Mouse (Mus musculus) intestine, postnatal 0 days (tissue): Measurements from ENCODE around the gene Fto. TPM values are rescaled to one million over a fixed set of nuclear protein-coding genes. Genes with fewer than 3 reads are reported as not detected.

Source experiments
- ATAC-seq: fragments of 200-750 bp; cut with Nextera tagmentation; 2 replicates; pipeline ENCODE4 v1.8.0; 2017; ENCODE audit warnings: mild to moderate bottlenecking, moderate TSS enrichment, moderate library complexity
- H3K27ac ChIP-seq: fragments of 300-500 bp; sonication (generic); 2 replicates; pipeline ENCODE4 v1.5.1; 2014; ENCODE audit warnings: mild to moderate bottlenecking, low read depth, low read length, moderate library complexity
- H3K27me3 ChIP-seq: fragments of 300-500 bp; sonication (generic); replicated peaks from 2 replicates; pipeline ENCODE4 v1.6.1; 2014; ENCODE audit warnings: low read length, mixed read lengths; ENCODE audit not compliant: control insufficient read depth, insufficient read depth
- H3K36me3 ChIP-seq: fragments of 300-500 bp; sonication (generic); 2 replicates; pipeline ENCODE4 v1.6.1; 2014; ENCODE audit warnings: mild to moderate bottlenecking, moderate library complexity; ENCODE audit not compliant: control insufficient read depth, insufficient read depth
- H3K4me1 ChIP-seq: fragments of 300-500 bp; sonication (generic); replicated peaks from 2 replicates; pipeline ENCODE4 v1.6.1; 2014; ENCODE audit warnings: antibody characterized with exemption, low read length, mixed read lengths; ENCODE audit not compliant: control insufficient read depth, insufficient read depth
- H3K4me2 ChIP-seq: fragments of 300-500 bp; sonication (generic); replicated peaks from 2 replicates; pipeline ENCODE4 v1.6.1; 2014; ENCODE audit warnings: low read depth, mild to moderate bottlenecking, moderate library complexity
- H3K4me3 ChIP-seq: fragments of 300-500 bp; sonication (generic); 2 replicates; pipeline ENCODE4 v1.5.1; 2014; ENCODE audit warnings: low read depth, low read length
- H3K9ac ChIP-seq: fragments of 300-500 bp; sonication (generic); 2 replicates; pipeline ENCODE4 v1.6.1; 2014; ENCODE audit warnings: mild to moderate bottlenecking, low read depth, low read length
- H3K9me3 ChIP-seq: fragments of 300-500 bp; sonication (generic); 2 replicates; pipeline ENCODE4 v1.6.1; 2016; ENCODE audit warnings: mixed run types; ENCODE audit not compliant: control insufficient read depth
- CTCF ChIP-seq: sonication (generic); IDR thresholded peaks from 2 replicates; pipeline ENCODE4 v1.5.1; 2016; ENCODE audit warnings: low read depth, mild to moderate bottlenecking, control low read depth, antibody characterized with exemption, moderate library complexity
- WGBS: fragments of 180-500 bp; shearing (Covaris S2); extraction: QIAGEN DNeasy Blood & Tissue Kit; methylation state at CpG from one replicate; pipeline ENCODE4 v1.1.7; 2014; 5-methylcytosine and 5-hydroxymethylcytosine counted together
- polyA plus RNA-seq: library from polyadenylated mRNA; unstranded; fragments of >200 nt; fragmentation: Nextera tagmentation; extraction: Ambion mirVana; gene quantifications from 2 replicates; pipeline ENCODE4 v1.2.1, GENCODE M21; 2015

Gene Fto
- polyA plus RNA-seq, 1 experiment from 2014 or later: 21.7 TPM

DNA sequence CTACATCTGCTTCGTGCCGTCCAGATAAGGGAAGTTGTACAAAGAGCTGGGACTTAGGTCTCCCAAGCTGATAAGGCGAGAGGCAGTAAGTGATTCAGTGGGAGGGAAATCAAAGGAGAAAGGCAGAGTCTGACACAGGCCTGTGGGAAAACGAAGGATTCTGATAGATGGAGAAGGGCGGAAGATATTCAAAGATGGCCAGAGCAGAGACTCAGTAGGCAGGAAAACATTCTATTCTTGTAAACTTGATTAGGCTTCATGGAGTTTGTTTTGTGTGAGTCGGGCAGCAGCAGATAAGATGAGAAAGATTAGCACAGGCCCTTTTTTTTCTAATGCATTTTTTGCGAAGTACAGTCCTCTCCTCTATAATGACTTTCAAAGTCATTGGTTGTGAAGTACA is 183.6 kb downstream of the Fto start:
- H3K4me1 ChIP-seq: no peaks in the 10 kb centered on the region
- no peak overlapping the region for H3K9ac ChIP-seq
- no peak for ATAC-seq
- no peak for TF ChIP-seq CTCF
- 42% methylated on average over 7 of the region's 7 CpGs for WGBS
- H3K4me3 ChIP-seq: no peak overlapping the region
- no peaks in the 10 kb centered on the region for H3K9me3 ChIP-seq
- no peak overlapping the region for H3K27ac ChIP-seq
- H3K4me2 ChIP-seq: no peak overlapping the region
- H3K27me3 ChIP-seq: no peaks in the 10 kb centered on the region
- H3K36me3 ChIP-seq: no peaks in the 10 kb centered on the region

DNA sequence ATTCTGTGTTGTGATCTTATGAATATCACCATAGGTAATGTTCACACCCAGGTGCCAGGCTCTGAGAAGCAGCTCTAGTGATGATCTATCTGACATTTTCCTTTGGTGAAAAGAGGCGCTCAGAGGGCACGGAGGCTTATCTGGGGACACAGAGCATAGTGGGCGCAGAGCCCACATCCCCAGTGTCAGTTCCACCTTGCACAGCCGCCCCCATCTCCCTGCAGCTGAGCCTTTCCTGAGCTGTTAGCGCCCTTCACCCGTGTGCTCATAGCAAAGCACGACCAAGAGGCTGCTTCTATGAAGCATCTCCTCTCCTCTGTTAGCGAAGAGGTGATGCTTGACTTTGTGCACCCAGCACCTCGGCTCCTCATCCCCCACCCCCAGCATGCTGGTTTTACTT is 185.3 kb downstream of the Fto start:
- ATAC-seq: no peak
- no peak overlapping the region for H3K27ac ChIP-seq
- H3K4me1 ChIP-seq: no peaks in the 10 kb centered on the region
- H3K4me2 ChIP-seq: no peak overlapping the region
- no peaks in the 10 kb centered on the region for H3K9me3 ChIP-seq
- H3K27me3 ChIP-seq: no peaks in the 10 kb centered on the region
- 91% methylated on average over 9 of the region's 9 CpGs for WGBS
- H3K36me3 ChIP-seq: no peaks in the 10 kb centered on the region
- no peak for TF ChIP-seq CTCF
- no peak overlapping the region for H3K9ac ChIP-seq
- no peak overlapping the region for H3K4me3 ChIP-seq

DNA sequence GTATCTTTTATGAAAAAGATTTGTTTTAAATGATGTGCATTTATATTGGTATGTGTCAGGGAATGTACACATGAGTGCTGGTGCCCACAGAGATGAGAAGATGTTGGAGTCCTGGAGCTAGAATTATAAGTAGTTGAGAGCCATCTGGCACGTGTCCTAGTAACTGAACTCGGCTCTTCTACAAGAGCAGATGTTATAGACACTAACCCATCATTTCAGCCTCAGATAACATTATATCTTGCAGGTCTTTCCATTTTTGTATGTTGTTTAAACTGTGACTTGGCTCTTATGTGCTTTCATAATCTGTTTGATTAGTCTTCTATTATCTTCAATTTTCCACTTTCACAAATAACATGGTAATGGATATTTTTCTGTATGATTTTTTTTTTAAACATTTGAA is 186.0 kb downstream of the Fto start:
- Histone ChIP-seq H3K4me1 (peaks cover 3% of the 10 kb centered on the region; the same call in 1 of the 2 replicates), H3K4me2 (no peak overlapping the region), H3K36me3 (no peaks in the 10 kb centered on the region), H3K9ac (no peak overlapping the region), H3K27me3 (no peaks in the 10 kb centered on the region), H3K4me3 (no peak overlapping the region), H3K27ac (no peak overlapping the region), H3K9me3 (no peaks in the 10 kb centered on the region)
- no peak for TF ChIP-seq CTCF
- WGBS: 74% methylated on average over 2 of the region's 2 CpGs
- ATAC-seq: no peak

DNA sequence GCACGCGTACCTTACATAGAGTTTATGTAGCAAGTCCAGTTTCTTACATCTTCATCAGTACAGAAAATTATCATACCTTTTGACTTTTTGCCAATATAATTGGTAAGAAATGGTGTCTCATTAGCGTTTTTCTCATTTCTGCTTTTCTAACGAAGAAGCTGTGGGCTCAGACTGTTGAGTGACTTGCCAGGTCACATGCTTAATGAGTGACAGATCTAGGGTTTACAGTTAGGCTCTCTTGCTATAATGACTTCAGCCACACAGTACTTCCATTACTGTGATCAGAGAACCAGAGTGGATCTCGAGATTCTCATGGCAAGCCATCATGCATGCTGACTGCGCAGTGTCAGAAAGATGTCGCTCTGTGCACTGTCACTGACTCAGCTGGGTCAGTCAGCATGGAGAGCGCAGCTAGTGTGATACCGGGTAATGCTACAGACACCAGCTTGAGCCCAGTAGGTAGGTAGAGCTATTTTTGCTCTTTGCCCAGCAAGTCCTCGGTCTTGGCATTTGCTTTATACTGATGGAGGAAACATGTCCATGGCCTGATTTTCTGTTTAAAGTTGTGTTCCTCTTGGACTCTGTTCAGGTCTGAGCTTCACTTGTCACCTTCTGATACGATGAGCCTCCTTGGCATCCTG is 188.8 kb downstream of the Fto start:
- no peaks in the 10 kb centered on the region for H3K27me3 ChIP-seq
- H3K4me3 ChIP-seq: no peak overlapping the region
- no peak overlapping the region for H3K27ac ChIP-seq
- H3K36me3 ChIP-seq: no peaks in the 10 kb centered on the region
- H3K9me3 ChIP-seq: no peaks in the 10 kb centered on the region
- ATAC-seq: no peak
- H3K9ac ChIP-seq: no peak overlapping the region
- no peak for TF ChIP-seq CTCF
- peaks cover 17% of the 10 kb centered on the region for H3K4me1 ChIP-seq
- 88% methylated on average over 11 of the region's 11 CpGs for WGBS
- H3K4me2 ChIP-seq: no peak overlapping the region

DNA sequence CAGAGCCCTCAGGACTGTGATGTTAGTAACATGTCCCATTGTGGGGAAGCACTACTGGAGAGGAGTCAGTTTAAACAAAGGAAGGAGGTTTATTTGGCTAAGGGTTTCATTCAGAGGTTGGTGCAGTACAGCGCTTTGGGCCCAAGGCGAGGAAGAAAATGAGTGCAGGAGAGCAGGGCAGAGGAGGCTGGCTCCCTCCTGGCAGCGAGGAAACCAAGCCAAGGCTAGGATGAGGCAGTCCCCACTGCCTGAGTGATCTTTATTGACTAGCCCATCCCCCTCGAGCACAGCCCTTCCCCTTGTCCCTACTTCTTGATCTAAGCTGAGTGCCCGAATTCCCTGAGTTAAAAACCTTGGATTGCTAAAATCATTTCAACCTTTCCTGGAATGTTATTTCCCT is 189.5 kb downstream of the Fto start:
- TF ChIP-seq CTCF: no peak
- Histone ChIP-seq H3K4me1 (peaks cover 17% of the 10 kb centered on the region), H3K9me3 (no peaks in the 10 kb centered on the region), H3K4me3 (no peak overlapping the region), H3K9ac (no peak overlapping the region), H3K36me3 (no peaks in the 10 kb centered on the region), H3K4me2 (no peak overlapping the region), H3K27me3 (no peaks in the 10 kb centered on the region), H3K27ac (no peak overlapping the region)
- WGBS: 72% methylated on average over 5 of the region's 5 CpGs
- no peak for ATAC-seq

DNA sequence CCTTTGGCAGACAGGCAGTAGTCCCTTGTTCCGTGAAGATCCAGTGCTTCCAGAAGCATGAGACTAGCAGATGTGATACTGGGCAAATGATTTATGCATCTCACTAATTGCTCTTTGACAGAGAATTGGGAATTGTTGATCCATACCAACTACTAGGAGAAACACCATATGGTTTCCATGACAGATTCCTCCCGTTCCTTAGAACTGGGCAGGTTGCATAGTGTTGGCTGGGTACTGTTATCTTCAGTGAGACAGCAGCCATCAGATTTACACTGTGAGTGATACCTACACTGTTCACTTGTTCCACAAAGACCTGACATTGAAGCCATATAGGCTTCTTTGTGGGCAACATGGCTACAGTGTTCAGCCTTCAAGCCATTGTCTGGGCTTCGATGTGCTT is 191.0 kb downstream of the Fto start:
- Histone ChIP-seq H3K4me3 (no peak overlapping the region), H3K36me3 (no peaks in the 10 kb centered on the region), H3K27ac (no peak overlapping the region), H3K4me1 (peaks cover 17% of the 10 kb centered on the region), H3K9me3 (no peaks in the 10 kb centered on the region), H3K4me2 (no peak overlapping the region), H3K9ac (no peak overlapping the region), H3K27me3 (no peaks in the 10 kb centered on the region)
- 87% methylated on average over 3 of the region's 3 CpGs for WGBS
- no peak for ATAC-seq
- TF ChIP-seq CTCF: no peak
